Comparison of ENCODE assay signal across 9 mouse cellular contexts in the genomic region with DNA sequence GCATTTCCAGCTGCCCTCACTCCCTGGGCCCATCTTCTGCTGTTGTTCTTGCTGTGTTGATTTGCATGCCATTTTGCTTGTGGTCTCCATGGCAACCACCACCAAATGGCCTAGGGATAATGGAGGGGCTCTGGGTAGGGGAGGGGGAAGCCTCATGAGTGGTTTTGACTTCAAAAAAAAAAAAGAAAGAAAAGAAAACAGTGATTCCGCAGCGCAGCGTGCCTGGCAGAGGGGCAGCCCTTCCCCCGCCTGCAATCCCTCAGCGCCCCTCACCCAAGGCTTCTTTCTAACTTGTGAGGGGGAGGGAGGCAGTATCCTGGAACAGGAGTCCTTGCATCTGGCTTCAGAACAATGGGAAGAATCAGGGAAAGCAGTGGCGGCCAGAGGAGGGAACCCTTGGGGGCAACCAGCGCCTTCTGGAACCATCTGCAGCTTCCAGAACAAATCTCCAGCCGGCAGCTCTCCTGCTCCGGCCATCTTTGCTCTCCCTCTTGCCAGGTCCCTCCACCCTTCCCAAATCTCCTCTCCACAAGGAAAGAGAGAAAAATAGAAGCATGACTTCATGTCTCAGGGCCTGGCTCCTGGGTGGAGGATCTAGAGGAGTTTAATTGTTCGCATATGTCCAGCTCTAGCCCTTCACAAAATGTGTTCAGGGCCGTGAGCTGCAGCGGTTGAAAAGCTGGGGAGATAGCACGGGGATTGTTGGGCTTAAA. TPM values are rescaled to one million over a fixed set of nuclear protein-coding genes. Genes with fewer than 3 reads are reported as not detected.
DNase-seq lines count a peak whose midpoint lies in the region; ATAC-seq and TF ChIP-seq lines count a peak whose summit lies in the region.
"Had no signal": no experiment of that assay in that cellular context is flagged by ENCODE, and none has a peak within 500 bp of the region (broad histone marks: within the 10 kb centered on the region; RNA-seq: fewer than 3 reads in every experiment).

No protein-coding gene starts in this region.

- no peak for TF ChIP-seq CTCF in embryonic fibroblast, embryonic 13.5 days (IDR thresholded peaks at IDR 0.05; ENCODE audit: borderline replicate concordance, insufficient read depth, low read length)

- H3K27ac ChIP-seq in embryonic fibroblast, embryonic 13.5 days (ENCODE audit: insufficient read depth, low read length): peak overlapping the region; percentile 71
- peak overlapping the region; percentile 42; the same call in 1 of the 2 replicates for H3K27ac ChIP-seq in heart, embryonic 16.5 days (ENCODE audit: low read length)
- peak overlapping the region; percentile 86 for H3K27ac ChIP-seq in limb, embryonic 12.5 days
- peak overlapping the region; percentile 69; the same call in 1 of the 2 replicates for H3K27ac ChIP-seq in stomach, embryonic 15.5 days

- DNase-seq in frontal cortex, postnatal 10 days (ENCODE audit: low spot score in 2 of 2): peak; percentile 50 to 64
- DNase-seq in frontal cortex, postnatal 25 days (ENCODE audit: low spot score in 2 of 2): no peak
- peak; percentile 72 for DNase-seq in ZHBTc4 (ENCODE audit: low read depth, low spot score)
- no peak for DNase-seq in kidney, postnatal 25 days

- H3K4me2 ChIP-seq in heart, embryonic 16.5 days (ENCODE audit: low read depth, low read length): peak overlapping the region; percentile 38
- H3K4me2 ChIP-seq in limb, embryonic 12.5 days: peak overlapping the region; percentile 36
- H3K4me2 ChIP-seq in stomach, embryonic 15.5 days: no peak overlapping the region

- 15% methylated on average over 13 of the region's 13 CpGs for WGBS in heart, embryonic 16.5 days
- WGBS in limb, embryonic 12.5 days: 6% methylated on average over 13 of the region's 13 CpGs
- 20% methylated on average over 13 of the region's 13 CpGs for WGBS in stomach, embryonic 15.5 days

- H3K4me3 ChIP-seq in embryonic fibroblast, embryonic 13.5 days (ENCODE audit: insufficient read depth, low read length): no peak overlapping the region
- H3K4me3 ChIP-seq in heart, embryonic 16.5 days (ENCODE audit: low read length): no peak overlapping the region
- no peak overlapping the region for H3K4me3 ChIP-seq in limb, embryonic 12.5 days (replicated peaks)
- no peak overlapping the region for H3K4me3 ChIP-seq in stomach, embryonic 15.5 days (replicated peaks)
- H3K4me3 ChIP-seq: myocyte had no signal

- ATAC-seq in heart, embryonic 16.5 days (replicated peaks; ENCODE audit: extremely low read depth, insufficient read depth, low FRiP score): 0 out of 2 replicates have a peak, but pooled peaks have one; percentile 26
- ATAC-seq in limb, embryonic 12.5 days (ENCODE audit: insufficient number of reproducible peaks, insufficient read depth, low FRiP score, low TSS enrichment, low read depth): no peak
- ATAC-seq in stomach, embryonic 15.5 days (ENCODE audit: insufficient read depth, low FRiP score, low read depth): no peak

- TF ChIP-seq POLR2A in embryonic fibroblast, embryonic 13.5 days (IDR thresholded peaks at IDR 0.05; ENCODE audit: low read depth, low read length): no peak

- H3K9ac ChIP-seq in heart, embryonic 16.5 days (ENCODE audit: low read length): 0 out of 2 replicates have a peak overlapping the region, but pooled peaks have one; percentile 41
- peak overlapping the region; percentile 31; the same call in 1 of the 2 replicates for H3K9ac ChIP-seq in limb, embryonic 12.5 days (replicated peaks)
- H3K9ac ChIP-seq in stomach, embryonic 15.5 days: 0 out of 2 replicates have a peak overlapping the region, but pooled peaks have one; percentile 4

- no peaks in the 10 kb centered on the region for H3K36me3 ChIP-seq in heart, embryonic 16.5 days (ENCODE audit: control insufficient read depth, insufficient read depth)
- no peaks in the 10 kb centered on the region for H3K36me3 ChIP-seq in limb, embryonic 12.5 days
- no peaks in the 10 kb centered on the region for H3K36me3 ChIP-seq in stomach, embryonic 15.5 days

- peaks cover 4% of the 10 kb centered on the region; the same call in 1 of the 2 replicates for H3K9me3 ChIP-seq in heart, embryonic 16.5 days (replicated peaks; ENCODE audit: control insufficient read depth, low read length)
- H3K9me3 ChIP-seq in limb, embryonic 12.5 days: peaks cover 6% of the 10 kb centered on the region; the same call in 1 of the 2 replicates
- no peaks in the 10 kb centered on the region for H3K9me3 ChIP-seq in stomach, embryonic 15.5 days

- no peaks in the 10 kb centered on the region for H3K27me3 ChIP-seq in heart, embryonic 16.5 days (ENCODE audit: control insufficient read depth, insufficient read depth, low read length)
- no peaks in the 10 kb centered on the region for H3K27me3 ChIP-seq in limb, embryonic 12.5 days
- no peaks in the 10 kb centered on the region for H3K27me3 ChIP-seq in stomach, embryonic 15.5 days (replicated peaks)

- H3K4me1 ChIP-seq in embryonic fibroblast, embryonic 13.5 days (ENCODE audit: control insufficient read depth, insufficient read depth, low read length): 0 out of 2 replicates have a peak, but pooled peaks cover 7% of the 10 kb centered on the region
- peaks cover 24% of the 10 kb centered on the region for H3K4me1 ChIP-seq in heart, embryonic 16.5 days (ENCODE audit: control insufficient read depth, insufficient read depth, low read length)
- H3K4me1 ChIP-seq in limb, embryonic 12.5 days (replicated peaks): peaks cover 53% of the 10 kb centered on the region
- H3K4me1 ChIP-seq in stomach, embryonic 15.5 days: peaks cover 21% of the 10 kb centered on the region

RNA-seq across cellular contexts. Expression of a gene that starts 5.0 kb away (rescaled TPM):
- not detected in 2 replicates for polyA plus RNA-seq in embryonic fibroblast, embryonic 13.5 days (2011; ENCODE audit: insufficient read length, low read depth, missing spikeins)
- polyA plus RNA-seq in heart, embryonic 16.5 days (2015; fragmentation: Nextera tagmentation; extraction: Ambion mirVana): not detected in 2 replicates
- not detected in 2 replicates for polyA plus RNA-seq in limb, embryonic 12.5 days (2016; fragmentation: Nextera tagmentation; extraction: Ambion mirVana)
- polyA plus RNA-seq in stomach, embryonic 15.5 days (2015; fragmentation: Nextera tagmentation; extraction: Ambion mirVana): not detected in 2 replicates
- polyA plus RNA-seq: myocyte had no signal

Comparison
In these comparisons a context has a peak if more than half of its experiments do, and no peak if none do; other contexts are left out.
1. DNase-seq: peak in frontal cortex, postnatal 10 days (2 of 2) and ZHBTc4 (single experiment); none in frontal cortex, postnatal 25 days (0 of 2) and kidney, postnatal 25 days (0 of 2).
2. Peak in every context shown above with its lines, with median percentiles within 50 percentile points of each other: H3K27ac ChIP-seq and H3K9ac ChIP-seq.